7 mouse cellular contexts compared by ENCODE assay signal in genomic region chr9:22084667-22085021, GRCm38 (mm10). TPM values are rescaled to one million over a fixed set of nuclear protein-coding genes. Genes with fewer than 3 reads are reported as not detected.
A peak's percentile ranks its signal among the peaks of the same experiment; 100 is the strongest.
DNase-seq lines count a peak whose midpoint lies in the region; ATAC-seq and TF ChIP-seq lines count a peak whose summit lies in the region.

No protein-coding gene starts in this region.

- DNase-seq in lung, embryonic 14.5 days, result no peak
- DNase-seq in lung, postnatal 4 days, result no peak
- no peak for DNase-seq in limb, embryonic 11.5 days (ENCODE audit: low spot score)
- no peak for DNase-seq in left cerebral cortex, adult 18-20 months (ENCODE audit: low spot score in 2 of 2)
- DNase-seq in adipocyte (ENCODE audit: low spot score), result no peak

- TF ChIP-seq POLR2A in embryonic fibroblast, embryonic 13.5 days (IDR thresholded peaks at IDR 0.05; ENCODE audit: low read depth, low read length), result no peak
- no peak for TF ChIP-seq POLR2A in olfactory bulb, adult 2 months (IDR thresholded peaks at IDR 0.05; ENCODE audit: insufficient read depth, low read depth, low read length)

- H3K4me2 ChIP-seq in lung, embryonic 14.5 days, result peak overlapping the region; percentile 82
- H3K4me2 ChIP-seq in limb, embryonic 11.5 days (ENCODE audit: low read depth, severe bottlenecking), result peak overlapping the region; percentile 79

- H3K4me1 ChIP-seq in lung, embryonic 14.5 days (ENCODE audit: insufficient read depth), result peaks cover 3% of the 10 kb centered on the region; the same call in 1 of the 2 replicates
- H3K4me1 ChIP-seq in embryonic fibroblast, embryonic 13.5 days (ENCODE audit: control insufficient read depth, insufficient read depth, low read length), result 0 out of 2 replicates have a peak, but pooled peaks cover 4% of the 10 kb centered on the region
- H3K4me1 ChIP-seq in limb, embryonic 11.5 days (ENCODE audit: control insufficient read depth, insufficient read depth, low read length), result peaks cover 6% of the 10 kb centered on the region; the same call in 1 of the 2 replicates
- H3K4me1 ChIP-seq in olfactory bulb, adult 2 months (ENCODE audit: control insufficient read depth, insufficient read depth, low read length), result peaks cover 11% of the 10 kb centered on the region

- peak overlapping the region; percentile 5; the same call in 1 of the 2 replicates for H3K27ac ChIP-seq in lung, embryonic 14.5 days (ENCODE audit: low read depth)
- no peak overlapping the region for H3K27ac ChIP-seq in embryonic fibroblast, embryonic 13.5 days (ENCODE audit: insufficient read depth, low read length)
- H3K27ac ChIP-seq in limb, embryonic 11.5 days (replicated peaks; ENCODE audit: low read depth, low read length), result no peak overlapping the region
- H3K27ac ChIP-seq in olfactory bulb, adult 2 months (ENCODE audit: insufficient read depth, low read depth, low read length), result no peak overlapping the region

- H3K4me3 ChIP-seq in lung, embryonic 14.5 days (ENCODE audit: low read depth, low read length), result peak overlapping the region; percentile 56
- H3K4me3 ChIP-seq in embryonic fibroblast, embryonic 13.5 days (ENCODE audit: insufficient read depth, low read length), result peak overlapping the region; percentile 72
- peak overlapping the region; percentile 77 for H3K4me3 ChIP-seq in limb, embryonic 11.5 days (ENCODE audit: low read depth, low read length)
- peak overlapping the region; percentile 87 for H3K4me3 ChIP-seq in olfactory bulb, adult 2 months (ENCODE audit: insufficient read depth, low read depth, low read length)

- no peak for TF ChIP-seq CTCF in lung, embryonic 14.5 days (IDR thresholded peaks at IDR 0.05; ENCODE audit: low read depth)
- no peak for TF ChIP-seq CTCF in embryonic fibroblast, embryonic 13.5 days (IDR thresholded peaks at IDR 0.05; ENCODE audit: borderline replicate concordance, insufficient read depth, low read length)
- no peak for TF ChIP-seq CTCF in olfactory bulb, adult 2 months (IDR thresholded peaks at IDR 0.05; ENCODE audit: insufficient read depth, low read depth, low read length)

- no peak for ATAC-seq in lung, embryonic 14.5 days (ENCODE audit: insufficient read depth)
- no peak for ATAC-seq in limb, embryonic 11.5 days (ENCODE audit: insufficient number of reproducible peaks, low FRiP score, low TSS enrichment, low read depth)

- no peaks in the 10 kb centered on the region for H3K9me3 ChIP-seq in lung, embryonic 14.5 days (ENCODE audit: low read depth, low read length)
- no peaks in the 10 kb centered on the region for H3K9me3 ChIP-seq in limb, embryonic 11.5 days (ENCODE audit: control insufficient read depth, low read length)

- H3K9ac ChIP-seq in lung, embryonic 14.5 days, result peak overlapping the region; percentile 68
- peak overlapping the region; percentile 62 for H3K9ac ChIP-seq in limb, embryonic 11.5 days (ENCODE audit: low read length)

- WGBS in lung, embryonic 14.5 days, result 32% methylated on average over 4 of the region's 4 CpGs
- WGBS in limb, embryonic 11.5 days, result 37% methylated on average over 4 of the region's 4 CpGs
- 15% methylated on average over 4 of the region's 4 CpGs for WGBS in olfactory bulb, adult 2 months

- H3K27me3 ChIP-seq in lung, embryonic 14.5 days (ENCODE audit: insufficient read depth, low read length), result no peaks in the 10 kb centered on the region
- no peaks in the 10 kb centered on the region for H3K27me3 ChIP-seq in limb, embryonic 11.5 days (ENCODE audit: control insufficient read depth, insufficient read depth, low read length)

- H3K36me3 ChIP-seq in lung, embryonic 14.5 days (ENCODE audit: insufficient read depth), result 0 out of 2 replicates have a peak, but pooled peaks cover 3% of the 10 kb centered on the region
- no peaks in the 10 kb centered on the region for H3K36me3 ChIP-seq in limb, embryonic 11.5 days (ENCODE audit: control insufficient read depth, insufficient read depth, low read length)

RNA-seq across cellular contexts. Expression of gene Ecsit, which starts 0.6 kb away (rescaled TPM):
- 31.0 and 33.5 TPM in 2 replicates for polyA plus RNA-seq in lung, embryonic 14.5 days (2014; fragmentation: Nextera tagmentation; extraction: Ambion mirVana)
- polyA plus RNA-seq in embryonic fibroblast, embryonic 13.5 days (2011; ENCODE audit: insufficient read length, low read depth, missing spikeins), result 15.8 and 16.5 TPM in 2 replicates
- 29.1 and 29.9 TPM in 2 replicates for polyA plus RNA-seq in limb, embryonic 11.5 days (2014; fragmentation: Nextera tagmentation; extraction: Ambion mirVana)
- not detected in 2 replicates for polyA plus RNA-seq in olfactory bulb, adult 2 months (2012; ENCODE audit: insufficient read depth, insufficient read length, low replicate concordance, missing spikeins)
- total RNA-seq in left cerebral cortex, adult 18-20 months (2021), result 10 to 100 TPM; 43.0 to 49.9 TPM

RNA-seq across cellular contexts. Expression of gene Zfp653, which starts 13.5 kb away (rescaled TPM):
- polyA plus RNA-seq in lung, embryonic 14.5 days (2014; fragmentation: Nextera tagmentation; extraction: Ambion mirVana), result 10.7 and 12.4 TPM in 2 replicates
- polyA plus RNA-seq in embryonic fibroblast, embryonic 13.5 days (2011; ENCODE audit: insufficient read length, low read depth, missing spikeins), result 4.4 and 5.4 TPM in 2 replicates
- 5.8 and 8.7 TPM in 2 replicates for polyA plus RNA-seq in limb, embryonic 11.5 days (2014; fragmentation: Nextera tagmentation; extraction: Ambion mirVana)
- polyA plus RNA-seq in olfactory bulb, adult 2 months (2012; ENCODE audit: insufficient read depth, insufficient read length, low replicate concordance, missing spikeins), result not detected in 2 replicates
- 10 to 100 TPM; 19.8 to 21.1 TPM for total RNA-seq in left cerebral cortex, adult 18-20 months (2021)

RNA-seq across cellular contexts. Expression of gene Gm49318, which starts 13.6 kb away (rescaled TPM):
- not detected in 2 replicates for polyA plus RNA-seq in lung, embryonic 14.5 days (2014; fragmentation: Nextera tagmentation; extraction: Ambion mirVana)
- not detected in 2 replicates for polyA plus RNA-seq in embryonic fibroblast, embryonic 13.5 days (2011; ENCODE audit: insufficient read length, low read depth, missing spikeins)
- not detected in 2 replicates for polyA plus RNA-seq in limb, embryonic 11.5 days (2014; fragmentation: Nextera tagmentation; extraction: Ambion mirVana)
- polyA plus RNA-seq in olfactory bulb, adult 2 months (2012; ENCODE audit: insufficient read depth, insufficient read length, low replicate concordance, missing spikeins), result not detected in 2 replicates
- total RNA-seq in left cerebral cortex, adult 18-20 months (2021), result 1 to 10 TPM; 1.4 to 3.8 TPM

RNA-seq across cellular contexts. Expression of gene Cnn1, which starts 14.4 kb away (rescaled TPM):
- 69.1 and 71.2 TPM in 2 replicates for polyA plus RNA-seq in lung, embryonic 14.5 days (2014; fragmentation: Nextera tagmentation; extraction: Ambion mirVana)
- 203 and 419 TPM in 2 replicates for polyA plus RNA-seq in embryonic fibroblast, embryonic 13.5 days (2011; ENCODE audit: insufficient read length, low read depth, missing spikeins)
- polyA plus RNA-seq in limb, embryonic 11.5 days (2014; fragmentation: Nextera tagmentation; extraction: Ambion mirVana), result 0.84 and 0.89 TPM in 2 replicates
- not detected in 2 replicates for polyA plus RNA-seq in olfactory bulb, adult 2 months (2012; ENCODE audit: insufficient read depth, insufficient read length, low replicate concordance, missing spikeins)
- under 1 TPM; 0.56 to 0.87 TPM for total RNA-seq in left cerebral cortex, adult 18-20 months (2021)

RNA-seq across cellular contexts. Expression of gene Elof1, which starts 32.3 kb away (rescaled TPM):
- 196 and 212 TPM in 2 replicates for polyA plus RNA-seq in lung, embryonic 14.5 days (2014; fragmentation: Nextera tagmentation; extraction: Ambion mirVana)
- polyA plus RNA-seq in embryonic fibroblast, embryonic 13.5 days (2011; ENCODE audit: insufficient read length, low read depth, missing spikeins), result 65.2 and 69.7 TPM in 2 replicates
- 223 and 231 TPM in 2 replicates for polyA plus RNA-seq in limb, embryonic 11.5 days (2014; fragmentation: Nextera tagmentation; extraction: Ambion mirVana)
- not detected in 2 replicates for polyA plus RNA-seq in olfactory bulb, adult 2 months (2012; ENCODE audit: insufficient read depth, insufficient read length, low replicate concordance, missing spikeins)
- 10 to 100 TPM; 64.7 to 65.0 TPM for total RNA-seq in left cerebral cortex, adult 18-20 months (2021)

Comparison
In these comparisons a context has a peak if more than half of its experiments do, and no peak if none do; other contexts are left out.
1. RNA of gene Ecsit, which starts 0.6 kb away (polyA plus RNA-seq): 31.0 to 33.5 TPM in lung, embryonic 14.5 days, 29.1 to 29.9 TPM in limb, embryonic 11.5 days and 15.8 to 16.5 TPM in embryonic fibroblast, embryonic 13.5 days; not detected in olfactory bulb, adult 2 months; every median in the first group is over 10 times any median in the second.
2. Peak in every context shown above with its lines, with median percentiles within 50 percentile points of each other: H3K4me3 ChIP-seq.